Comparison of ENCODE assay signal across 22 mouse cellular contexts in genomic region chr8:12445258-12445657, GRCm38 (mm10). TPM values are rescaled to one million over a fixed set of nuclear protein-coding genes. Genes with fewer than 3 reads are reported as not detected.
"Had no signal": no experiment of that assay in that cellular context is flagged by ENCODE, and none has a peak within 500 bp of the region (broad histone marks: within the 10 kb centered on the region; RNA-seq: fewer than 3 reads in every experiment).

No protein-coding gene starts in this region.

- H3K27ac ChIP-seq: neural tube, embryonic 13.5 days; neural tube, embryonic 15.5 days had no signal

- H3K4me3 ChIP-seq: myocyte had no signal

- H3K4me2 ChIP-seq: lung, embryonic 14.5 days had no signal

- H3K9ac ChIP-seq: lung, embryonic 14.5 days; neural tube, embryonic 15.5 days had no signal

- H3K9me3 ChIP-seq: neural tube, embryonic 13.5 days; neural tube, embryonic 15.5 days had no signal

- DNase-seq: lung, adult 18-20 months; lung, embryonic 14.5 days; lung, postnatal 10 days; lung, postnatal 4 days; right cerebral cortex, adult 18-20 months; right cerebral cortex, postnatal 25 days; right cerebral cortex, postnatal 4 days; spleen, adult 18-20 months; thymus, adult 18-20 months; thymus, postnatal 14 days; thymus, postnatal 36 days had no signal

- H3K36me3 ChIP-seq: neural tube, embryonic 13.5 days; neural tube, embryonic 15.5 days had no signal

RNA-seq across cellular contexts. Expression of gene Sox1, which starts 50.2 kb away (rescaled TPM):
- total RNA-seq: megakaryocyte, adult 5-6 weeks; megakaryocyte-erythroid progenitor cell, adult 5-6 weeks had no signal
- polyA plus RNA-seq: liver, embryonic 16.5 days; lung, embryonic 16.5 days; myocyte; small intestine, adult 2 months; stomach, embryonic 14.5 days; stomach, embryonic 16.5 days; thymus, postnatal 0 days had no signal
